Mouse (Mus musculus) T-cell, adult 2 months (primary cell): Measurements from ENCODE around the gene Fto.

ENCODE experiments used
- DNase-seq: peaks from one replicate; pipeline ENCODE4 v3.0.0; 2022; ENCODE audit warnings: low spot score

Fto gene

DNA sequence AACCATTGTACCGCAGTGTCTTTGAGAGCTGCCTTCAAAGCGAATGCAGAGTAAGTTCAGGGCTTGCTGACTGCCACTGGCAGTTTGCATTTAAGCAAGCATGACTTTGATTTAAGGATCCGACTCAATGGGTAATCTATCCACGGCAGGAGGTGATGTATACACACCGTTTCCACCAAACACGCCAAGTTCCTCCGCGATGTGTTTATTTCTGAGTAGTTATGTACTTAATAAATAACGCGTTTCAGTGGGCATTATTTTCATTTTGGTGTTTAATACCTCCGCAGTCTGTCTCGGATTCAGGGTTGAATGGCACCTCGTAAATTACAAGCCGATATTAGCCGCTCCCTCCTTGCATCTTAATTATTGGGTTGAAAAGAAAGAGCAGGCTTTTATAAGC lies 366.1 kb downstream of the Fto start:
- DNase-seq: no peak

DNA sequence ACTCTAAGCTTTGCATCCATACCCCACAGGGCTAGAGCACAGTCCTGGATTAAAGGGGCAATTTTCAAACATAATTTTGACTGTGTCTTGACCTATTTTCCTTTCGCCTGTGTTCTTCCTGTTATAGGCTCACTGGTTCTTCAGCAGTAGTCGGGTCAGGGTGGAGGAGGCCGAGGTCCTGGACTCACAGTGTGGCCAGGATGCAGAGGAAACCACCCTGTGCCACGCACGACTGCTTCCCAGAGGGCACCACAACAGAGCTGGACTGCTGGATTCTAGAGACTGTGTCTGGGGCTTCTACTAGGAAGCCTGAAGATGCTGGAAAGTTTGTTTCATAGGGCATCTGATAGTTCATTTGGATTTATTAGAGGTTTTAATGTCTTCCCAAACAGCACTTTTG lies 366.8 kb downstream of the Fto start:
- no peak for DNase-seq

DNA sequence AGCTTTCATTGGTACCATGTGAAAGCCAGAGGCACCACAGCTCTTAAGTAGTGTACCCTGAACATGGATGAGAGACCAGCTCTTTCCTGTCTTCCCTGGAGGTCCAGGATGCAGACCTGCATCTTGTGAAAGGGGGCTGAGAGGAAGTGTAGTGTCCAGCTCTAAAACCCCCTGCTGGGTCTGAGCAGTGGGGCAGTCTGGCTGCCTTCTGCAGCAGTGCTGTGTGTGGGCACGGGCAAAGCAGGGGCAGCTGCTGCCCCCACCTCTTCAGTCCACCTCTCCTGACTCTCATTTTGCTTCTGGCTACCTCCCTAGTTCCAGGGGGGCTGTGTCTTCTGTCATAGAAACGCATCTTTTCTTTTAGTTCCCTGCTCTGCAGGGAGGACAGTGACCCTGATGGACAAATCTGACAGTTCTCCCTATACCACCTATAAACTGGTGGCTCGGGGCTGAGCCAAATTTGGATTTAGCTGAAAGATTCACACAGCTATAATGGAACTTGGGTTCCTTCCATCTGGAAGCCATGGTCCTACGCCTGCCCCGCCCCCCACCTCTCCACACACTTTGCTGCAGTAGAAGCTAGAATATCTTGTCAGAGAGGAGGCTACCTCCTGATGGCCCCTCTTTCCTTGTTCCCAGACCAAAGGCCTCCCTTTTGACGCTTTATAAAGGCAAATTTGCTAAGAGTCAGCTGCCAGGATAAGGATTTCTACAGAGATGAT lies 371.4 kb downstream of the Fto start:
- DNase-seq: no peak

DNA sequence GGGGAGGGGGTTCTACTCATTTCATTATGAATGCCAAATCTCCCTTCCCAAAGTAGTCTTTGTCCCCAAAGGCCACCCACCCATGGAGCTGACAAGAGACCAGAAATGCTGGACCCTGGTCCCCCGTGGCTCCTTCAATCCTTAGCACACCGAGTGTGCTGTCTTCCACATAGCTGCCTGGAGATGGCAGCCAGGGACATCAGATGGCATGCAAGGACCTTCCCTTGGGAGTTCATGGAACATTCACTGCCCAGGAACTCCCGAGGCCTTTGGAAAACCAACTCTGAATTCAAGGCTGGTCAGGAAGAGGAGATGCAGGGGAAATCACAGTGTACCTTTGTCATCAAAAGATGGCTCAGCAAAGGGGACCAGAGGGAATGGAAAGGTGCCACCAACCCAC lies 372.1 kb downstream of the Fto start:
- DNase-seq: no peak

DNA sequence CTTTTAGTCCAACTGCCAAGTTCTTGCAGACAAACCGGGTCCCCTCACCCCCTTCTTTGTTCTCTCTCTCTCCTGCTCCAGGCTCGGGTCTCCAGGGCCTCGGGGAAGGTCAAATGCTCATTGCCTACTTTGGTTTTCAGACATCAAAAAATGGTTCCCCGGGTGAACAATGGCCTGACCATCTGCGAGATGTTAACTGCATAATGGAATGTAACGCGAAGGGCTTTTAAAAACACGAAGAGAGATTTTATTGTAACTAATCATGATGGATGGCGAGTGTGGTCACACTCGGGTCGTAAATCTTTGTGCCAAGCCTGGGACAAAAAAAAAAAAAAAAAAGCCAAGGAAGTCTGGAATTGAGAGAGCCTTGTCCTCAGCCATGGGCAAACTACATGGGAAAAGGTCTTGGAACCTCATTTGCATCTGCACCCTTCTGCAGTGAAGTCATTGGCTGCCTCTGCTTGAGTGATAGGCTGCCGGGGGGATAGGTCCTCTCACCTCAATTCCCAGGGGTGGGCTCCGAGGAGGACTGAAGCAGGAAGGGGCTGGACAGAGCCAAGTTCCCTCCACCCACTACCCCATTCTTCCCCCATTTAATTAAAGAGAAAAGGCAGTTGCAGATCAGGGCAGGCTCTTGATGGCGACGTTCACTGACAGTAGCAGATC lies 378.9 kb downstream of the Fto start:
- no peak for DNase-seq

DNA sequence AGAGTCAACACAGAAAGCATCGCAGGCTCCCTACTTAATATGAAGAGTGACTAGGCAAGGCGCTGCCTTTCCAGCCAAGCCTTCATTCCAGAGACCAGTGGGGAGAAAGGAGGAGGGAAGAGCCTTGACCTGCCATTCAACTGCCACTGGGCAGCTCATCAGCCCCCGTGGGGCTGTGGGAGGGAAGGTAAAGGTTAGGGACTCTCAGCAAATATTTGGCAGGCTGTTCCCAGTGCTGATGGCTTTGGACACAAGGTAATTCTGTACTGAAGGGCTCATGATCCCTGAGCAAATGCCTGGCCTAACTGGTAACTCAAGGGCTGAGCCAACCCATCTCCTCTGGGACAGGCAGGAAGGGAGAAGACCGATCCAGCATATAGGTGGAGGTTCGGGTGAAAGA lies 393.2 kb downstream of the Fto start:
- DNase-seq: no peak

DNA sequence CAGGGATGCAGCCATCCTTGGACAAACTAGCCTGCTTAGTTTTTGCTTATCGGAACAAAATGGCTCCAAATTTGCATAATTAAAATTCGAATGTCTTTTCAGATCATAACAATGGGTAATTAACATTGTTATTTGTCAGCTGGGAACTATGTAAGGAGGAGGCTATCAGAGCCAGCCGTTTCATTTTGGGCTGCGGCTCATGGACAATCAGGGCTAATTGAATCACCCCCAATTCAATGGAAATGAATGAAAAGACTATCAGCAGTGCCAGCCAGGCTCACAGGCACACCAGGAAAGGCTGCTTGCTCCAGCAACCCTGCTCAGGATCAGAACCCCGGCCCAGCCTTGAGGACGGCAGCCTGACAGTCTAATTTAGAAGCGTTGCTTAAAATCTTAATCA lies 395.3 kb downstream of the Fto start:
- DNase-seq: no peak

DNA sequence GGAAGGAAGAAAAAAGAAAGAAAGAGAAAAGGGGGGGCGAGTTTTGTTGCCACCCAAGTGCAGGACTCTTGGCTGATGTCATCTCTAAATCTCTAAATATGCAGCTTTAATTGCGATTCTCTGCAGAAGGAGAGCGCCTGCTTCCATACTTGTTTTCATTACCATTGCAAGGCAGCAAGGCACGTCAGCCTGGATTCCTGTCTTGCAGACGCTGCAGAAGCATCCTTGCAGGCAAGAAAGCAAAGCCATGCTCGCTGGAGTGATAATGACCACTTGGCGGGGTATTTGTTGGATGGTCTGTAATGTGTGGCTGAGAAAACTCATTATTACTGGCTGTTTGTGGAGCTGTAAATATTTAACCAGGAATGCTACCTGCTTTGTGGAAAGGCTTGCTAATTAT lies 396.4 kb downstream of the Fto start:
- no peak for DNase-seq

DNA sequence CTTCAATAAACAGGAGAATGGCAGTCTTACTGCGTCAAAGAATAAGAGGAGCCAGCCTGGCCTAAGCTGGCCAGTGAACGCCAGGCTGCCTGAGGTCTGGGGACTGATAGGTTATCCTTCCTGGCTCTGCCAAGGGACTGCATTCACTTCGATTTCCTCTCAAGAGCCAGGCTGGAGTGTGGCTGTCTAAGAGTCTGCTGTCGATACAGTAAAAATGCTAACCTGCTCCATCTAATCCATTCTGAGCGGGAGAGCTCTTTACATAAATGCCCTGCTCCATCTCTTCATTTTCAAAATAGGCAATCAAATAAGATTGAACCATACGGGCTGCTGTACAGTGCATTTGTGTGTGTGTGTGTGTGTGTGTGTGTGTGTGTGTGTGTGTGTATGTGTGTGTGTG lies 397.9 kb downstream of the Fto start:
- no peak for DNase-seq

DNA sequence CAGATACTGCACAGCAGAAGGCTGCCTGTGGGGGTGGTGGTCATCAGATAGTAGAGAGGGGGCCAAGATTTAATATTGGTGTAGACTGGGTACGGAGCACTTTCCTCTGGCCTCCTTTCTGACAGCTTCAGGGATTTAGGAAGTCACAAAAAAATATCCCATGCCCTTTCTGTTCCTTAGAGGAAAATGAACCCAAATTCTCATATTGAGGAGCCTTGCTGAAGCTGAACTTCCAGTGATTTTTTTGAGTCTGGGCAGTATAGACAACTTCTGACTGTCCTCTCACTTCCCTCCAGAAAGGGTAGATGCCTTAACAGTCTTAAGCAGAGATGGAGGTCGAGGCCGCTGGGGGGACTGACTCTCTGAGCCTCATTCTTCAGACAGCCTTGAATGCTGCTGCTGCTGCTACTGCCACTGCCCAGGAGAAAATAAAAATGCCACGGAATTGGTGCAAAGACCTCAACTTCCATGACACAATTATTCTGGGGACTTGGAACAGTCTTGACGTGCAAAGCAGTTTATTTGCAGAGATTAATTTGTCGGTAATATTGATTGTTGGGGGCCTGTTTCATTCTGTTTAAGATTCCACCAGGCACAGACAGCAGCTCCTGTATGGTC lies 398.8 kb downstream of the Fto start:
- no peak for DNase-seq

DNA sequence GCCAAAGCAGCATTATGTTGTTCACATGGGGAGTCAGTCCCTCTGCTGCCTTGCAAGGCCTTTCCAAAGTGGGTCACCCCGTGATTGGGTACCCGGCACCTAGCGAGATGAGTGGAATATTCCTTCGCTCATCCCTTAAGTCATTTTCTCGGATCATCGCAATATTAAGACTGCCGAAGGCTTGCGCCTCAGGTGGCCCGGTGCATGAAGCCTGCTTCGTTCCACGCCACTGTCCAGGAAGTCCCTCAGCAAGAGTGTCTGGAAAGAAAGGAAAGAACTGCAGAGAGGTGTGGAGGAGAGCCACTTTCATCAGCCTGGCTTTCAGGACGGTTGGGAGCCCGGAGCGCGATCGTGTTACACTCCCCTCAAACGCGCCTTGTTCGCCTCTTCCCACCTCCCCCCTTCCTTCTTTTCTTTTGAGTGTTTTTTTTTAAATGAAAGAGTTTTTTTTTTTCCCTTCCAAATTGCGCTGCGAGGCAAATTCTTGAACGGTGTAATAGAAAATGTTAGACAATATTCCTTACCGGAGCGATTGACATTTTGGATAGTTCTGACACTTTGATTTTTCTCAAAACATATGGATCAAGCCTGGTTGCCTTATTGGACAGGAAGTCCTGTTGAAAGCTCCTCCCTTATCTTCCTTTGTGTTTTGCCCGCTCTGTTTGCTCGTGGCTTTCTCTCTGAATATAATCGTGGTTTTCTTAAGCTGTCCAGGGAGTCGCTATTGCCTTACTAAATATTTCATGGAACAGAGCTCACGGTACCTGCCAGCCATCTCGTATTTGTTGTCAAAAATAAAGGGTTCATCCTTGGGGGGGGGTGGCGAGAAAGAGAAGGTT lies 399.6 kb downstream of the Fto start:
- DNase-seq: no peak

DNA sequence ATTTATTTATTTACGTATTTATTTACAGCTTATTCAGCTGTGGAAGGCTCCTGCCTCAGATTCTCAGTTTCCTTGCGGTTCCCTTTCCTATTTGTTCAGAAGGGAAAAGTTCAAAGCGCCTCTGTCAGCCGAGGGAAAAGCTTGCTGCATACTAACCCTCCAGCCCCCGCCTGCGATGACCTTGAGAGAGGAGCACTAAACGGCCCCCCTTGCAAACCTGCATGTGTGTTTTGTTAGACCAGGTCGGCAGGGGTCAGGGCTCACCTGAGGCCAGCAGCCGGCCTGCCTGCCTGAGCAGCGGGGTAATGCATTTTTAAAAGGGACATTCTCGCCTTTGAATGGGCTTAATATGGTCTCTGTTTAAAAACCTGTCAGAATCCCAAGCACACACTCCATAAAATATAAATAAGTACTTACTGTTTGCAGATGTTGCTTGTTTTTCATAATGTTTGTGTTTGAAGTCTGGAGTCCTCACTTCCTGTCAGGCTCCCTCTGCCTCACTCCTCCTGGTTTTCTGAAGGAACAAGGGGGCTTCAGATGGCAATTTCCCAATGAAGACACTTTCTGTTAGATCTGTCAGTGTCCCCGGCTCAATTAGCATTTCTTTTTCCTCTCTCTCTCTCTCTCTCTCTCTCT lies 400.5 kb downstream of the Fto start:
- no peak for DNase-seq

DNA sequence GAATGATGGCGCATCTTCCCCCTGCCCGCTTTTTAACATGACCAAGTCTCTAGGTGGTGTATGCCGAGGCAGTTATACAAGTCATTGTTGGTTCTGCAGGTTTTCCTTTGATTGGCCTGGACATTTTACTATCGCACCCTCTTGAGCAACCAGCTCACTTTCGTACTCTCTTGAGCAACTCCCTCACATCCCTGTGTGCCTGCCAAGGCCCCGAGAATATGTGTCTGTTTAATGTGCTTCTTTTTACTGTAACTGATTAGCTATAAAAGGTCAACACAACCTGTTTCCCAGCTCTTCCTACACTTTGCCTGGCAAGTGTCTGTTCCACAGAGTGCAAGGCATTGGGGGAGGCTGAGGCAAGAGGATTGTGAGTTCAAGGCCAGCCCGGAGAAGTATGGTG lies 401.4 kb downstream of the Fto start:
- no peak for DNase-seq

DNA sequence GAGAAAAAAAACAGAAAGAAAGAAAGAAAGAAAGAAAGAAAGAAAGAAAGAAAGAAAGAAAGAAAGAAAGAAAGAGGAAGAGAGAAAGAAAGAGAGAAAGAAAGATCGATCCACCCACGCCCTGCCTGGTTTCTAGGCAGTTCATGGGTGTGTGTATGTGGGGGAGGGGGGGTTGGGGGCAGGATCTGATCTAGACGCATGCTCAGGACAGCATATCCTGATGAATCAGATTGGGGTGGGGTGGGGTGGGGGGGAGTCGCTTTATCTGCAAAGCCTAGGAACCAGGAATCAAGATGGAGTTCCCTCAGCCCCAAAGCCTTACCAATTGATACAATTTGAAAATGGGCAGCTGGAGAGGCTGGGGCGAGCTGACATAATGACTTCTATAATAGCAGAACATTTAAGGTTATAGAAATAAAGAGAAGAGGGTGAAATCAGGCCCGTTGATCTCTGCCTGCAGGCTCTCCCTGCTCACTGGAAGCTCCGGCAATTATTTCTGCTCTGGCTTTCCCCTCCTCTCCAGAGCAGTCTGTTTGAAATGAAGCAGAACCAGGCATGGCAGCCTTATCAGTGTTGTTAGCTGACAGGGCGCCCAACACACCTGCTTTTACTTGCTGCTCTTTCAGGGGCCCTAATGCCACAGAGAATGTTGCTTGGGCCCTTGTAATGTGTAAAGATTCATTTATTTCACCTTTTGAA lies 402.2 kb downstream of the Fto start:
- no peak for DNase-seq
